Mouse (Mus musculus) embryonic facial prominence, embryonic 12.5 days (tissue): ENCODE measurements around the gene Cdk15. TPM values are rescaled to one million over a fixed set of nuclear protein-coding genes. Genes with fewer than 3 reads are reported as not detected.
A peak's percentile ranks its signal among the peaks of the same experiment; 100 is the strongest.

Source experiments
- ATAC-seq: fragments of 200-750 bp; cut with Nextera tagmentation; 2 replicates; pipeline ENCODE4 v1.8.0; 2017; ENCODE audit not compliant: insufficient number of reproducible peaks, insufficient read depth, low FRiP score, low TSS enrichment
- H3K27ac ChIP-seq: fragments of 300-500 bp; sonication (generic); 2 replicates; pipeline ENCODE4 v1.5.1; 2016; ENCODE audit warnings: mild to moderate bottlenecking
- H3K27me3 ChIP-seq: fragments of 300-500 bp; sonication (generic); 2 replicates; pipeline ENCODE4 v1.6.1; 2016; ENCODE audit warnings: mild to moderate bottlenecking, moderate library complexity
- H3K36me3 ChIP-seq: fragments of 300-500 bp; sonication (generic); 2 replicates; pipeline ENCODE4 v1.6.1; 2016; ENCODE audit warnings: mild to moderate bottlenecking
- H3K4me1 ChIP-seq: fragments of 300-500 bp; sonication (generic); 2 replicates; pipeline ENCODE4 v1.6.1; 2016
- H3K4me2 ChIP-seq: fragments of 300-500 bp; sonication (generic); replicated peaks from 2 replicates; pipeline ENCODE4 v1.6.1; 2016; ENCODE audit warnings: mild to moderate bottlenecking, moderate library complexity
- H3K4me3 ChIP-seq: fragments of 300-500 bp; sonication (generic); 2 replicates; pipeline ENCODE4 v1.5.1; 2016; ENCODE audit warnings: mild to moderate bottlenecking
- H3K9ac ChIP-seq: fragments of 300-500 bp; sonication (generic); 2 replicates; pipeline ENCODE4 v1.6.1; 2016; ENCODE audit warnings: mild to moderate bottlenecking, moderate library complexity
- H3K9me3 ChIP-seq: fragments of 300-500 bp; sonication (generic); 2 replicates; pipeline ENCODE4 v1.6.1; 2016; ENCODE audit warnings: mild to moderate bottlenecking, moderate library complexity
- whole genome bisulfite sequencing: fragments of 180-500 bp; shearing (Covaris S2); methylation state at CpG from one replicate; pipeline ENCODE4 v1.1.7; 2016; 5-methylcytosine and 5-hydroxymethylcytosine counted together
- polyA plus RNA-seq: library from polyadenylated mRNA; unstranded; fragments of >200 nt; fragmentation: Nextera tagmentation; extraction: Ambion mirVana; gene quantifications from 2 replicates; pipeline ENCODE4 v1.2.1, GENCODE M21; 2016

Gene Cdk15
- polyA plus RNA-seq, 1 experiment from 2014 or later, result 0.67 TPM

GRCm38 (mm10) chr1:59383049-59383610 is 126.4 kb downstream of the Cdk15 start:
- Histone ChIP-seq H3K36me3 (no peaks in the 10 kb centered on the region), H3K27ac (no peak overlapping the region), H3K4me3 (no peak overlapping the region), H3K4me1 (no peaks in the 10 kb centered on the region), H3K4me2 (no peak overlapping the region), H3K9ac (no peak overlapping the region), H3K27me3 (no peaks in the 10 kb centered on the region), H3K9me3 (no peaks in the 10 kb centered on the region)
- WGBS, result 70% methylated on average over 6 of the region's 6 CpGs
- no peak for ATAC-seq

- Histone ChIP-seq H3K27ac (no peak overlapping the region), H3K9ac (no peak overlapping the region), H3K4me1 (no peaks in the 10 kb centered on the region), H3K36me3 (no peaks in the 10 kb centered on the region), H3K27me3 (no peaks in the 10 kb centered on the region), H3K9me3 (no peaks in the 10 kb centered on the region), H3K4me2 (no peak overlapping the region), H3K4me3 (no peak overlapping the region)
- ATAC-seq, result no peak
- WGBS, result 86% methylated on average over 3 of the region's 3 CpGs
Measured at GRCm38 (mm10) chr1:59384400-59384799, 127.7 kb downstream of the Cdk15 start.

GRCm38 (mm10) chr1:59385641-59386040 is 128.9 kb downstream of the Cdk15 start:
- no peaks in the 10 kb centered on the region for H3K36me3 ChIP-seq
- no peak overlapping the region for H3K27ac ChIP-seq
- no peak overlapping the region for H3K4me2 ChIP-seq
- H3K9me3 ChIP-seq, result no peaks in the 10 kb centered on the region
- H3K27me3 ChIP-seq, result no peaks in the 10 kb centered on the region
- H3K4me1 ChIP-seq, result no peaks in the 10 kb centered on the region
- H3K9ac ChIP-seq, result no peak overlapping the region
- no peak overlapping the region for H3K4me3 ChIP-seq
- ATAC-seq, result no peak
- 75% methylated on average over 6 of the region's 6 CpGs for WGBS

- no peak overlapping the region for H3K4me3 ChIP-seq
- no peaks in the 10 kb centered on the region for H3K27me3 ChIP-seq
- no peaks in the 10 kb centered on the region for H3K4me1 ChIP-seq
- H3K4me2 ChIP-seq, result no peak overlapping the region
- 0 out of 2 replicates have a peak, but pooled peaks have one; percentile 32 for ATAC-seq
- no peaks in the 10 kb centered on the region for H3K36me3 ChIP-seq
- no peak overlapping the region for H3K9ac ChIP-seq
- H3K9me3 ChIP-seq, result no peaks in the 10 kb centered on the region
- 50% methylated on average over 3 of the region's 3 CpGs for WGBS
- no peak overlapping the region for H3K27ac ChIP-seq
Measured at GRCm38 (mm10) chr1:59387542-59388314, 131.0 kb downstream of the Cdk15 start.

- Histone ChIP-seq H3K4me1 (no peaks in the 10 kb centered on the region), H3K4me2 (no peak overlapping the region), H3K36me3 (no peaks in the 10 kb centered on the region), H3K9me3 (no peaks in the 10 kb centered on the region), H3K27me3 (no peaks in the 10 kb centered on the region), H3K4me3 (no peak overlapping the region), H3K27ac (no peak overlapping the region), H3K9ac (no peak overlapping the region)
- ATAC-seq, result no peak
- WGBS, result 85% methylated on average over 6 of the region's 6 CpGs
Measured at GRCm38 (mm10) chr1:59389181-59389580, 132.5 kb downstream of the Cdk15 start.

GRCm38 (mm10) chr1:59391736-59392135 is 135.0 kb downstream of the Cdk15 start:
- ATAC-seq, result no peak

GRCm38 (mm10) chr1:59394072-59394471 is 137.4 kb downstream of the Cdk15 start:
- H3K4me2 ChIP-seq, result no peak overlapping the region
- H3K4me3 ChIP-seq, result no peak overlapping the region
- WGBS, result 74% methylated on average over 4 of the region's 4 CpGs
- H3K36me3 ChIP-seq, result no peaks in the 10 kb centered on the region
- H3K4me1 ChIP-seq, result peaks cover 13% of the 10 kb centered on the region
- H3K27ac ChIP-seq, result no peak overlapping the region
- ATAC-seq, result no peak
- no peaks in the 10 kb centered on the region for H3K9me3 ChIP-seq
- no peaks in the 10 kb centered on the region for H3K27me3 ChIP-seq
- no peak overlapping the region for H3K9ac ChIP-seq

More at GRCm38 (mm10) chr1:59391736-59392135, 135.0 kb downstream of the Cdk15 start:
- H3K9me3 ChIP-seq, result no peaks in the 10 kb centered on the region
- no peak overlapping the region for H3K4me2 ChIP-seq
- H3K27ac ChIP-seq, result no peak overlapping the region
- H3K27me3 ChIP-seq, result no peaks in the 10 kb centered on the region
- H3K9ac ChIP-seq, result no peak overlapping the region
- peaks cover 13% of the 10 kb centered on the region for H3K4me1 ChIP-seq
- H3K36me3 ChIP-seq, result no peaks in the 10 kb centered on the region
- H3K4me3 ChIP-seq, result no peak overlapping the region
- WGBS, result 57% methylated on average over 3 of the region's 3 CpGs

GRCm38 (mm10) chr1:59394616-59395015 is 137.9 kb downstream of the Cdk15 start:
- Histone ChIP-seq H3K27ac (peak overlapping the region; percentile 50; the same call in 1 of the 2 replicates), H3K4me1 (peaks cover 13% of the 10 kb centered on the region), H3K4me3 (no peak overlapping the region), H3K36me3 (no peaks in the 10 kb centered on the region), H3K9me3 (no peaks in the 10 kb centered on the region), H3K4me2 (no peak overlapping the region), H3K27me3 (no peaks in the 10 kb centered on the region), H3K9ac (no peak overlapping the region)
- ATAC-seq, result no peak
- WGBS, result 24% methylated on average over 6 of the region's 6 CpGs

- 32% methylated on average over 2 of the region's 2 CpGs for WGBS
- Histone ChIP-seq H3K4me2 (no peak overlapping the region), H3K36me3 (no peaks in the 10 kb centered on the region), H3K4me3 (no peak overlapping the region), H3K27ac (no peak overlapping the region), H3K9me3 (no peaks in the 10 kb centered on the region), H3K9ac (no peak overlapping the region), H3K4me1 (peaks cover 13% of the 10 kb centered on the region), H3K27me3 (no peaks in the 10 kb centered on the region)
- no peak for ATAC-seq
Measured at GRCm38 (mm10) chr1:59395992-59396391, 139.3 kb downstream of the Cdk15 start.

- H3K4me2 ChIP-seq, result no peak overlapping the region
- H3K27me3 ChIP-seq, result no peaks in the 10 kb centered on the region
- H3K4me3 ChIP-seq, result no peak overlapping the region
- H3K36me3 ChIP-seq, result no peaks in the 10 kb centered on the region
- H3K4me1 ChIP-seq, result peaks cover 9% of the 10 kb centered on the region
- no peaks in the 10 kb centered on the region for H3K9me3 ChIP-seq
- no peak overlapping the region for H3K9ac ChIP-seq
- H3K27ac ChIP-seq, result no peak overlapping the region
- no peak for ATAC-seq
- 39% methylated on average over 2 of the region's 2 CpGs for WGBS
Measured at GRCm38 (mm10) chr1:59399554-59400325, 143.0 kb downstream of the Cdk15 start.

GRCm38 (mm10) chr1:59401253-59401652 is 144.5 kb downstream of the Cdk15 start:
- no peak overlapping the region for H3K9ac ChIP-seq
- whole genome bisulfite sequencing, result 77% methylated on average over 4 of the region's 4 CpGs
- no peaks in the 10 kb centered on the region; the same call in 1 of the 2 replicates for H3K4me1 ChIP-seq
- no peak overlapping the region for H3K4me3 ChIP-seq
- no peaks in the 10 kb centered on the region for H3K36me3 ChIP-seq
- H3K4me2 ChIP-seq, result no peak overlapping the region
- H3K27ac ChIP-seq, result no peak overlapping the region
- no peak for ATAC-seq
- H3K27me3 ChIP-seq, result no peaks in the 10 kb centered on the region
- no peaks in the 10 kb centered on the region for H3K9me3 ChIP-seq
